Mouse (Mus musculus): ENCODE results near the gene Sv2b. TPM values are rescaled to one million over a fixed set of nuclear protein-coding genes. Genes with fewer than 3 reads are reported as not detected.

Gene Sv2b
- total RNA-seq, 2 experiments from 2014 or later, result 278 to 333 TPM

DNA sequence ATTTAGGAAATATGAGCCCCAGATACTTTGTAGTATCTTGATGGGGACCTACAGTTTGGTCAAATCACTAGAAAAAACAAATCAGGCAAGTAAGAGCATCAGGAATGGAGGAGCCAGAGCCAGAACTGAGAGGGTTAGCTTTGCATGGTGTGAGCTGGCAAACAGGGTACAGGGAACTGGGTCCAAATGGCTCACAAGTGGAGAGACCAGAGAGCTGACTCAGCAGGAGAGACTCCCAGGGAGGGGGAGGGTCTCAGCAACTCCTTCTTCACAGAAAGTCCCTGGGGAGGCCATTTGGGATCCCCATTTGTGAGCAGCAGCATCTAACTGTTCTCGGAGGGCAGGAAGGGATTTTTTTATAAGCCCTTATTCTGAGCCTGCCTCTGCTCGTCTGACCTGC is 18.5 kb downstream of the Sv2b start:
- no peak for DNase-seq

DNA sequence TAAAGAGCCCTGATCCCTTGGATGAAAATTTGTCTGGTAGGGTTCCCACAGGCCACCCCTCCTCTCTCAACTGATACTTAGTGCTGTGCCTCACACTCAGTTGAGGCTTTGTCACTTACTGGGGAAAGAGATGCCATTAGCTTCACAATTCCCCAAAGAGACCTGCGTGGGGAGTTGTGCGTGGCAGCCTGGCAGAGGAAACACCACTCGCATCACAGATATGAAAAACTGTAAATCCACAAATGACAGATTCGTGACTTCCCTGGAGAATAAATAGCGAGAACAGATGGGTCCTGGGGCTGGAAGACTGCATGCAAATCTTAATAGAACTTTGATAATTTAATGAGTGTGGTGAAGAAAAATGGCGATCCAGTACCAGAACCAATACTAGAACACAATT is 21.8 kb downstream of the Sv2b start:
- no peak for DNase-seq

DNA sequence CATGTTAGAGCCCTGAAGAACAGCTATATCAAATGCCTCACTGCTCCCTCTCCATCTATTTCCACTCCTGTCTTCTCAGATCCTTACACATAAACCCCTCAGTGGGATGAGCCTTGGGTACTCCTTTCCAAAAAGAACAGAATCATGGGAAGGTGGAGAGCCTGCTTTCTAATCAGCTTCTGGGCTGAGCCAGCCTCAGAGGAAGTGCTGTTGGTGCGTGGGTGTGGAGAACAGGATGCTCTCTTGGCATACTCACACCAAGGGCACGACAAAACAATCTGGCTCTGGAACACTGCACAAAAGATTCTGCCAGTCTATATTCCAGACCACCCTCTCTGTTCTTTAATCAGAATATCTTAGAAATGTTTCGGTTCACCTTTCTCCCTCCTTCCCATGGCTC is 26.1 kb downstream of the Sv2b start:
- peak; percentile 25 to 30 for DNase-seq

DNA sequence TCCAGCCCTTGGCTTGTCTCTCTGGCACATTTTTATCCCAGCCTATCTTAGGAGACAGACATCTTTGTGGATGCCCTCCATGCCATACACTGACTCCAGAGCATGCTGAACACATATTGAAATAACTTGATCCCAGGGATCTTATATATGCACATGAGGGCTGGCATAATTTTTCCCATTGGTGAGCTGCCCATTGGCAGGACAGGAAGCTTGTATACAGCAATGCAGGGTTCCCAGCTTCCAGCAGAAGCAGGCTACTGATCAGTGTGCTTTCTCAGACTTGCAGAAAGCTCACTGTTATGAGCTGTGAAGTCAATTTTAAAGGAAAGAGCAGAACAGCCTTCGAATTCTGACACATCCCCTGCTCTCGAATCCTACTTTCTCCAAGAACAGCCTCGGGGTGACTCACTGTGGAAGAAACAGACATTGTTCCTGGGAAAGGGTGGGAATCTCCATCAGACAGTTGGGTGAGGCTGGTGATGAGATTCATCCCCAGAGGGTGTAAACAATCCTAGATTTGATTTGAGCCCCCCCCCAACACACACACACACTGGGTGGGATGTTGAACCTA is 26.9 kb downstream of the Sv2b start:
- DNase-seq, result no peak

DNA sequence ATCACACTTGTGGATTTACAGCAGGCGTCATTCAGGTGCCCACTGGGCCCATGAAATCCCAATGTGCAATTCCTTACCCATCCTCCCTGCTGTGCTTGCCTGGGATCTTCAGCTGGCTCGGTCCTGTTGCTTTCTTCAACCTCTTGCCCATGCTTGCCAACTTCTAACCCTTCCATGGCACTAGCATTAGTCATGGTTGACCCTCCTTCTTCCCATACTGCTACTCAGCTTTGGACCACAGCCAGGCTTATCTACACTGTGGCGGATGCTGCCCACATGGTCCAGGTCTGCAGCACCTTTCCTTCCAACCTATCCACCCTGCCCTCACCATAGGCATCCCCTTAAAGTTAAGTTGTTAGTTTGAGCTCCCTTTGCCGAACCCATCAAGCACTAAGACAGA is 28.0 kb downstream of the Sv2b start:
- no peak for DNase-seq

DNA sequence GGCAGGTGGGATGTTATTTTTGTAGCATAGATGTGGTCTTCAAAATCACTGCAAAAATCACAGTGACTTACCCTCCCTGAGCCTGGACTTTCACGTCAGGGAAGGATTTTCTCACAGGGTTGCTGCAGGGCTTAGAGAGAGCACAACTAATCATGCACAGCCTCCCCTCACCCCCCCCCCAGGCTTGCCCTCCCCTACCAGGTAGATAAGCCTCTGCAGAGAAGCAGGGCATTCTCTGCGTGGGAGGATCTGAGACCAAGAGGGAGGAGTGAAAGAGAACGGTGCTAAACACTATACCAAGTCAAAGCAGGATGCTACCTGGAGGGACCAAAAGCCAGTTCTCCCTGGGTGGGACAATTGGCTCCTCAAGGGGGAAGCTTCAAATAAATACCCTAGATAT is 31.2 kb downstream of the Sv2b start:
- no peak for DNase-seq

DNA sequence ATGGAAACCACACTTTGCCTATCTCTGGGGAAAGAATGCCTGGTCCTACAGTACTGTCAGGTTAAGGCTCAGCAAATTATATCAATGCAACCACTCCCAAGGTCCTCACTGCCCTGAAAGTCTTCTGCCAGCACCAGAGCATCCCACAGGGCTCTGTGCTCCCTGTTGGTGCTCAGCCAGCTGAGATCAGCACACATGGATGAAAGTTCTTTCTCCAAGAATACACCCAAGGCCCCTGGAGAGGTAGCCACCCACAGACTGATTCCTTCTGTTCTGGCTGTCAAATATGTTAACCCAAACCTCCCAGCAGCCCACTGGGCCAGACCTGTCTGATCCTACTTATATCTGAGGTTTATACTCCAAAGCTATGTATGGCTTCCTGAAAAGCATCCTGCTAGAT is 32.3 kb downstream of the Sv2b start:
- no peak for DNase-seq

DNA sequence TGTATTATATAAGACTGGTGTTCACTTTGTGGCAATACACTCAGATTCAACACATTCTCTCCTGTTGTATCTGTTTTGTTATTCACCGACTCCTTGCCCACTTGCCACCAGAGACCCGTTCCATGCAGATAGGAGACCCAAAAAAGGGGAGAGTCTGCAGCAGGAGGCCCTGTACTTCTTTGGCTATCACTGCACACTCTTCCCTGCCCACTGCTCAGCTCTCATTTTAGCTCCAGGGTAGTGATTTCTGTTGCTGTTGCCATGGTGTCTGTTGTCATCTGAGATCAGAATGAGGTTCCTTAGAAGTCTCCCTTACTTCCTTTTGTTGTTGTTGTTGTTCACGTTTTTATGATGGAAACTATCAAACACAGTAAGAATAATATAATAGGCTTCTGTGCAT is 34.5 kb downstream of the Sv2b start:
- DNase-seq, result no peak

DNA sequence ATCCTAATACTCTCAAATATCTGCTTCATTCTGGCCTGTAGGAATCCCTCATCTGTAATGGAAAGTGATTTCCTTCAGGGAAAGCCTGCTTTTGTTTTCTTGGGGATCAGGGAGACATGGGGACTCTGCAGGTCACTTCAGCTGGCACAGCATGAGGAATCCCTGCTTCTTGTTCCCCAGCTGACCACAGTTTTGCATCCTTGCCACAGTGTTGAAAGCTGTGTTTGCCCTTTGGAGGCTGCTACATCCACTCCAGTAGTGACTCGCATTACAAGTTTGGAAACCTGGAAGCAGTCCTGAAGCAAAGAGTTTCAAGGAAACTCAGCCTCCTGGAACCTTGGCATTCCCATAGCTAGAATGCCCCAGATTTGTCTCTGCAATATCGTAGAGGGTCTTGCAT is 35.4 kb downstream of the Sv2b start:
- DNase-seq, result no peak

DNA sequence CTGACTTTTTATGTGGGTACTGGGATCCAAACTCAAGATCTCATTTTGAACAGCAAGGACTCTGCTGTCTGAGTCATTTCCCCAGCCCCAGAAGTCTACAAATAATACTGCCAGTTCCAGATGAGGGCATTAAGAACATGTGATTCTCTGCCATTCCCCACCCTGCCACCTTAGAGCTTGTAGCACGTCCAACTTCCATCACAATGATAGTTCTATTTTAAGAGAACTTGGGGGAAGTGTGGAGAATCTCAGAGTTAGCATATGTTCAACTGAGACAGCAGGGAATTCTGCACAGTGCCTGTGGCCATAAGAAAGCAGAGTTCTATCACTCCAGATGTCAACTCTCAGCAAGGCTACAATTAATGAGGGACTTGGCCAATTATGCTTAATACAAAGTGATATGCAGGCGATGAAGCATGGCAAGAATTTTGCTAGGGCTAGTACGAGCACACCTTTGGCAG is 37.1 kb downstream of the Sv2b start:
- DNase-seq, result no peak

DNA sequence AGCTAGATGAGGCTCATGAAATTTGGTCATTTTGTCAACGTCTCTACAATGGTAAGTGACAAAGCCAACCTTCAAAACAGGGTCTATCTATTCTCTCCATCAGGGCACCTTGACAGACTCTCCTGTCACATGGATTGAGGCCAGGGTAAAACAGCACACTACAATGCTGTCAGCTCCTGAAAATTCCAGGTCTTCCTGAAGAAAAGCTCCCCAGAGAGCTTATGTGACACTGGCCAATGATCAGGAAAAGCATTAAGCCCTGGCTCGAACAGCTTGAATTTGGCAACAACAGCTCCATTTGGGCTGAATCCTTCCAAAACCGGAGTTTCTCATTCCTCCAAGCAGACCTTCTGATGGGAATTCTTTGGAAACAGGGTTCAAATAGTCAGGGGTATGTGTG is 37.8 kb downstream of the Sv2b start:
- no peak for DNase-seq

DNA sequence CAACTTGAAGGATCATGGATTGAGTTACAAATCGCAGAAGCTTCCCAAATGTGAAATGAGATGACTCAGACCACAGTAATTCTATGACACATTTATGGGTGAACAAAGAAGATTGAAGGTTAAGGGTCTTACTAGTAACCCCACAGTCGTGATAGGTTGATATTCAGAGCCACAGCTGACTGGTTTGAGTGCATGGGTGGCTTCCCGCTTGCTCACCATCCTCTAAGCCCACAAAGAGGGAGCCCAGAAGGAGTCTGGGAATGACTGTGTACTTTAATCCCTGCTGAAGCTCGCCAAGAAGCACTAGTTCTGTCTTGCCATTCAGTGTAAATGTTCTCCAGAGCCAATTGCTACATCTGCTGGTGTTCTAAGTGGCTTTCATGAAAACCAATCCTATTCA is 41.8 kb downstream of the Sv2b start:
- no peak for DNase-seq

DNA sequence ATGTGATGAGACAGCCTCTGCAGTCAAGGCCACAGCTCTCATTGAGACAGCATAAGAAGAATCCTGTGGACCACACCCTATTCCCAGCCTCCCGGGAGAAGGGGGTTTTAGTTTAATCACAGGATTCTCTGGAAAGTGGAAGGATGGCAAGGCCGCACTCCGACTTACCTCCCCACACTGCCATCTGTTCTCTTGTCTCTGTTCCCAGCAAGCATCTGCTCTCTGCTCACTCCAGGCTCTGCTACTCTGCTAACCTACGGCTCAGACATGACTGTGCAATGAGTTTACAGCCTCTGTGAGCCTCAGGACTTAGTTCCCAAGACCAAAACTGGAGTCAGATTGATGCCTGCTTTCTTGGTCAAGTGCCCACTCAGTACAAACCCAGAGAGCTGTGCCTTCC is 43.8 kb downstream of the Sv2b start:
- DNase-seq, result peak; percentile 57 to 66

DNA sequence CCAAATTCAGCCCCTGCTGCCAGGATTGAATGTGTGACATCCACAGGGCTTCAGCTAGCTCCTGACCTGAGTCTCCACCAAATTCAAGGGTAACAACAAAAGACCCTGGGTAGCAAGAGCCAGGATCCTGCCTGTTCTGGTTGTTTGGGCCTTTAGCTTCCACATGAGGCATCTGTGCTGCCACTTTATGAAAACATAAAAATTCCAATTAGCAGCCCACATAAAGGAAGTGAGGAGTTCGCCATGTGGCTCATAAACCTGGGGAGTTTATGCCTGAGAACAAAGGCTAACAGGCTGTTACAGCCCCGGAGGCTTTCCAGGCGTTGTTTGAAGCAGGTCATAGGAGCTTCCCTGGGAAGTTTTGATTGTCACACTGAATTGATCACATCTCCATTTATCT is 49.1 kb downstream of the Sv2b start:
- no peak for DNase-seq

DNA sequence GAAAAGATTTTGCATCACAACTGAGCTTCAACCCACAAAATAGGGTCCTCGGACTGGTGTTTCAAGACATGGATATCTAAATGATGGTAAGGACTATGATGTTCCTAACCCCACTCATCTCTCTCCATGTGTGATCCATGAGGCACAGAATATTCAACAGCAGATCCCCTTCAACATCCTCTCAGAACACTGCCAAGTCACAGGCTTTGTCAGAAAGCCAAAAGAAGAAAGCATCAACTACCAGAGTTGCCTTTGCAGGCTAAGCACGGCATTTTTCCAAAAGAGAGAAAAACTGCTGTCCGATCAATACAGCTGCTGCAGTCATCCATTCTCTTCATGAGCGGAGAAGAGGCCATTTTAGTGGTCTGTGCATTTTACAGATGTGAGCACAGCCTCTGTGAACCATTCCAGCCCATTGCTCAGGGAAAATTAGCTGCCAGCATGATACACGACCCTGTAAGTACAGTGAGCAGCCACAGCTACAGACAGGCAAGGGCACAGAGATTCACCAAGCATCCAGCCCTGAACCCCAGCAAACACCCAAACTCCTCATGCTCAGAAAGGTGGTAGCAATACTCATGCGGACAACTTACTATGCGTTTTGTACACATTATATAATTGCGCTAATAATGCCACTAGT is 55.3 kb downstream of the Sv2b start:
- DNase-seq, result no peak

DNA sequence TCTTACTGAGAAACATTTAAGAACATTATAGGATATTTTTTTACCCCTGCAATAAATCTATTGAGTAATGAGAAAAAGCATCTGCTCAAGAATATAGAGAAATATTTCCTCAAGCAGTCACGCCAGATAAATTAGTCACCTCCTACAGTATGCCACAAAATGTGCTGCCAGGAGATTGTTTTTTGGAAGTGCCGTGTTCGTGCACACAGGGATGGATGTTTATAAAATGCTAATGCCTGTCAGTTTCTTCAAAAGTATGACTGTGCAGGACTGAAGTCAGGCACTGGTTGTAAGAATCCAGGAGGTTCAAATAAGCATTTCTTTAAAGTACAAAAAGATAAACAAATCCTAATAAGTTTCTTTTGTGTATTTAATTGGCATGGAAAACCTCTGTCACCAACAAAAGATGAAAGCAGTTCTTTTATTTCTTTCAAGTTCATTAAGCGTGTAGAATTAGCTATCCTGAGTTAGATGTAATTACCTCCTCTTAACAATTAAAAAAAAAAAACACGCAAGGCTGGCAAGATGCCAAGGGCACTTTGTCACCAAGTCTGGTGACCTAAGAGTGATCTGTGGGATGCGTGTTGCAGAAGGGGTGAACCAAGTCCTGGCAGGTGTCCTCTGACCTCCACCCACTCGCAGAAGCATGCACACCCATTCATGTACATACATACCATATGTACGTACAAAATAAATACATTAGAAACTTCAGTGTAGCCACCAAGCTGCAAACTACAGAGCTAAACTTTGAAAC is 68.1 kb downstream of the Sv2b start:
- DNase-seq, result no peak

DNA sequence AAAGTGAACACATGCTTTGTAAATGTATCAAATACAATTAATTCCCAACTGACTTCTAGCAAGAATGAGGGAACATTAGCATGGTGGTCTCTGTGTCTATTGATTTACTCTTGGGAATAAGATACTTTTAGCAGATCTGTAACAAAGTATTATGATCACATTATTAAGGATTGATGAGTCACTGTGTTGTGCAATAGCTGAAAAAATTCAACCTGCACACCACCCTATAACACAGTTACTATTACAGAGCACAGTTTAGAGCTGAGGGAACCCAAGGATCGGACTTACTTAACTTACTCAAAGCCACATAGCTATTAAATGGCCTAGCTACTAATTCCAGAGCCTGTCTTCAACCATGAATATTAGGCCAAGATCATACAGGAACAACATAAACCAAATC is 72.7 kb downstream of the Sv2b start:
- DNase-seq, result no peak

DNA sequence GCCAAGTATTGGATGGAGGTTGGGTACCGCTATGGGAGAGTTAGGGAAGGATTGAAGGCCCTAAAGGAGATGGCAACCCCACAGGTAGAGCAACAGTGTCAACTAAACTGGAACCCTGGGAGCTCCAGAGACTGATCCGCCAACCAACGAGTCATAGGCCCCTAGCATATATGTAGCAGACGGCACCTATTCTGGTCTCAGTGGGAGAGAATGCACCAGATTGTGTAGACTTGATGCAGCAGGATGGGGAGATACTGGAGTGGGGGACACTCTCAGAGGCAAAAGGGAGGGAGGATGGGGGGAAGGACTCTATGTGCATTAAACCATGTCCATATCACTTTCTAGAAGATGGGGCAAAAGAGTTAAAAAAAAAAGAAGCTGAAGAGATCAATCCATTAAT is 84.9 kb downstream of the Sv2b start:
- DNase-seq, result no peak

DNA sequence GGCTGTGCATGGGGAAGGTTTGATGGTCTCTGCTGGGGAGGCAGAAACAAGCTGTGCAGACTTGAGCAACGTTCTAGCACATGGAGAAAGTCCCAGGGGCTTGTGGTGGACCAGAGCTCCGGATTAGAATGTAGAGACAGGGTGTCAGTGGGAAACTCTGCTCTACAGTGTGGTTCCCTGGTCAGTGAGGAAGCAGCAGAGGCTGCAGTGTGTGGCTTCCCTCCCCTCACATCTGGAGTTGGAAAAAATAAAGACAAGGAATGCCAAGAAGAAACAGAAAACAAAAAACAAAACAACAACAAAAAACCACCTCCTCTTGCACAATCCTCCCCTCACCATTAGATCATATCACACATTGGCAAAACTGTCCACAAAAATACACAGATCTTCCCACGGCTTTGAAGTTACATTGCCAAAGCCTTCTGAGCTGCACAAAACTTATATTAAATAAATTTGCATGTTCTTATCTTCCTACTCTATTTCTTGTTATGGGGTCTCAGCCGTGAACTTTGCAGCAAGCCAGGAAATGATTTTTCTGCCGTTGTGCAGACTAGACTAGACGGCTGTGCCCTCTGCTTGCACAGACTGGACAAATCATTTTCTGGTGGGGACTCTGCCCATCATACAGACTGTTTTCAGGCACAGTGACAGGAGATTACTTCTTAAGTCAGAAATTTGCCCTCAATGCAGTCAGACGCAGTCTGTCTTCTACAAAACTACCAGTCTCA is 86.2 kb downstream of the Sv2b start:
- no peak for DNase-seq

DNA sequence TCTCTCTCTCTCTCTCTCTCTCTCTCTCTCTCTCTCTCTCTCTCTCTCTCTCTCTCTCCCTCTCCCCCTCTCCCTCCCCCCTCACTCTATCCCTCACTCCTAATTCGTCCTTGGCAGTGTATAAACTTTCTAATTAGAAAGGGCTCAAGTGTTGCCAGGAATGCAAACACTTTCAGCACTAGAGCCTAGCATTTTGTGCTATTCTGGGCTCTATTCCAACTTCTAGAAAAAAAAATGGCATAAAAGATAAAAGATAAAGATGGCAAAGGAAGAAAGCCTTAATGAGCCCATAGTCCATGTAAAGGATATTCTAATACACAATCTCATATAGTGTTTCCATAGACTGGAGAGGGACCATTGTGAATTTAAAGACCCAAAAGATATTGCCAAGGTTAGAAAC is 88.3 kb downstream of the Sv2b start:
- DNase-seq, result no peak

DNA sequence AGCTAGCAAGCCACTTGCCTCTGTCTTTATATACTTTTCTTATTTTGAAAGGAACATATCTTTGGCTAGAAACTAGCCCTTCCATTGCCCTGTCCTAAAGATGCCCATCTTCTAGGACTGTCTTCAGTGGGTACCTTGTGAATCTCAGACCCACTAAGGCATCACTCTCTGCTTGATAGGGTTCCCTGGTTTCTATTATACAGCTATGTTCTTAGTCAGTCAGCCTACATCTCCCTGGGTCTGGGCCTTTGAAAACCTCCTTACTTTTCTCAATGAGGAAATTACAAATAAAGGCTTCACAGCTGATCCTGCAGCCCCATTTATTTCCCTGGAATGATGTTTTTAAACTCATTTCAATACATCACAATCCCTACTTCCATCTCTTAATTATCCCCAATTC is 88.8 kb downstream of the Sv2b start:
- DNase-seq, result no peak

DNA sequence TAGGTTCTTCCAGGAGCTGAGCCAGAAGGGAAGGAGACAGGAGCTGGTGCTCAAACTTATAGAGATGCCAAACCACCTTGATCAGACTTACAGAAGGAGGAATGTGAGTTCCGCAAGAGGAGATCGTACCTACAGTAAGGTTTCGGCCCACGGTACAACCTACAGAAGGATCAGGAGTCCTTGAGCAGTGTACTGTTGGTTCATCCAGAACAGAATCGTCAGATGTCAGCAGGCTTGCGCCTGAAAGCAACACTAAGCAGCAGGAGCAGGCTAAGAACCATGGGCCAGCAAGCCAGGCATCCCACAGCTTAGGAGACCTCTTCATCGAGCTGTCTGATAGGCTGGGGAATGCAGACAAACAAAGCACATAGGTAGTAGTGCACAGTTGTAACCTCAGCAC is 92.9 kb downstream of the Sv2b start:
- no peak for DNase-seq

DNA sequence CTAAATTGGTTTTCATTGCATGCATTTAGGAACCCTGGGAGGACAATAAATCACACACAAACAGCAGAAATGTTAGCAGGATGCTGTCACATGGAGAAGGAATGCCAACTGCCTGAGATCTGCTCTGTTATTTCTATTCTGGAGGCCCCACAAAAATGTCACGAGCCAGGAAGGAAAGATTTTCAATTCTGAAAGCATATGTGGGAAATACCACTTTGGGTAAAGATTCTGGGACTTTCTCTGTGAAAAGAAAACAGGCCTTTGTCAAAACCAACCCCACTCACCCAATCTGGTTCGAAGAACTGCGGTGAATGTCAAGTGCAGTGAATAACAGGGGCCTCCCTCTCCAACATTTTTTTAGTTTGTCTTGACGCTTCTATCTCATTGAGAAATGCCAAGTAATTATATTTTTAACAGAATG is 99.8 kb downstream of the Sv2b start:
- DNase-seq, result peak in 1 of 2 experiments; percentile 9
